Mouse (Mus musculus) bone marrow macrophage, adult 2 months (primary cell): ENCODE results near the gene Fut1. TPM values are rescaled to one million over a fixed set of nuclear protein-coding genes. Genes with fewer than 3 reads are reported as not detected.

Source experiments
- H3K27ac ChIP-seq: 2 replicates; pipeline ENCODE4 v1.5.1; 2012; ENCODE audit warnings: low read depth, low read length; ENCODE audit not compliant: insufficient read depth
- H3K4me1 ChIP-seq: 2 replicates; pipeline ENCODE4 v1.6.1; 2012; ENCODE audit warnings: low read length; ENCODE audit not compliant: control insufficient read depth, insufficient read depth
- H3K4me3 ChIP-seq: 2 replicates; pipeline ENCODE4 v1.5.1; 2012; ENCODE audit warnings: mild to moderate bottlenecking, low read length, moderate library complexity; ENCODE audit not compliant: insufficient read depth
- CTCF ChIP-seq: IDR thresholded peaks from 2 replicates; pipeline ENCODE4 v1.5.1; 2012; ENCODE audit warnings: low read depth, mild to moderate bottlenecking, low read length, moderate library complexity
- POLR2A ChIP-seq: IDR thresholded peaks from 2 replicates; pipeline ENCODE4 v1.6.1; 2012; ENCODE audit warnings: mild to moderate bottlenecking, low read depth, low read length, borderline replicate concordance
- polyA plus RNA-seq: library from polyadenylated mRNA; stranded (reverse); fragments of >200 nt; gene quantifications from 2 replicates; pipeline ENCODE4 v1.2.4, GENCODE M21; 2012; ENCODE audit not compliant: missing spikeins, insufficient read depth, insufficient read length

Fut1 gene
- polyA plus RNA-seq, 1 experiment, result not detected

DNA sequence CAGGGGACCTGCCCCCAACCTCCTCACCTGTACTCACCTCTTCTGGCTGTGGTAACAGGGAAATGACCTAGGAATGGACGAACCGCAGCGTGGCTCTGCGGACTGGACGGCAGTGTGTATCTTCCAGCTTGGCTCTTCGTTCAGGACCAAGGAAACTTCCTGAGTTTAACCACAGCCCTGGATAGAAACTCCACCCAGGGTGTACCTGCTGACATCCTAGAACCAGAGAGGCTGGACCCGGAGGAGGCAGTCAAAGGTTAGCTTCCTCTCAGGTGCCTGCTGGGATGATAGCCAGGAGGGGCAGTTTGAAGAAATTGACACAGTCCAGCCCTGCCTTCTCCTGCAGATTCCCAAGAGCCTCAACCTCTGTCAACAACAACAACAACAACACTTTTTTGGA is 49.1 kb downstream of the Fut1 start, which contains the start of gene Fut2:
Fut2 (minus strand) TSS at position 234 of the 400 bp plus-strand sequence.
- Histone ChIP-seq H3K27ac (no peak within 1 kb of the TSS), H3K4me1 (peaks cover 1% of the 10 kb centered on the region), H3K4me3 (no peak within 1 kb of the TSS)
- TF ChIP-seq CTCF (no peak), POLR2A (no peak)

DNA sequence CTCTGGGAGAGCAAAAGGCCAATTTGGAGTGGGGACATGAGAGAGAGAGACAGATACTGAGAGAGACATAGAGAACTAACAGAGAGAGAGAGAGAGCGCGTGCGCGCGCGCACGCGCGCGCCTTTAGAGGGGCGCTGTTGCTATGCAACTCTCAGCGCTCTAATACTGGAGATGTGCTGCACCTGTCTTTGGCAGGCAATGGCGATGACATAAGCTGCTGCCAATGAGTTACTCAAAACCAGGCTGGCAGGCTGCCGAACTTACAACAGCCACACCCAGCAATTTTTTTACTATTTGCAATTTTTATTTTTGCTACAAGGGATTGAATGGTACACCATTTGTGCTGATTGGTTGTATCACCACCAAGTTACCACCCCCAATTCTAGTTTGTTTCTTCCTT is 50.7 kb downstream of the Fut1 start:
- Histone ChIP-seq H3K27ac (no peak overlapping the region), H3K4me3 (no peak overlapping the region), H3K4me1 (no peaks in the 10 kb centered on the region)
- TF ChIP-seq POLR2A, result no peak
- no peak for TF ChIP-seq CTCF

DNA sequence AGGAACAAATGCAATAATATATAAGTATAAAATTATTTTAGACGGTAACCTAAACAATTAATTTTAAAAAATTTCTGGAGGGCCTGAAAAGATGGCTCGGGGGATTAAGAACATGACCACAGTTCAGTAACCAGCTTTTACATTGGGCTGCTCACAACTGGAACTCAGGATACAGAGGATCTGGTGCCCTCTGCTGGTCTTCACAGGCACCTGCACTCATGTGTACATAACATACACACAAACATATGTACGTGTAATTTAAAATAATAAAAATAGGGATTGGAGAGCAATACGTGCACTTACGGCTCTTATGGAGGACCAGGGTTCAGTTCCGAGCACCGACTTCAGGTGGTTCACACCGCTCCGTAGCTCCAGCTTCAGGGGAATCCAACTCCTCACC is 51.8 kb downstream of the Fut1 start:
- Histone ChIP-seq H3K4me3 (no peak overlapping the region), H3K4me1 (no peaks in the 10 kb centered on the region), H3K27ac (no peak overlapping the region)
- no peak for TF ChIP-seq CTCF
- no peak for TF ChIP-seq POLR2A

Other genes starting within 250 kb of the Fut1 start
- 3.0 and 3.6 TPM in 2 replicates for gene Lin7b, start 246.7 kb upstream of the Fut1 start, polyA plus RNA-seq
- gene Snrnp70, start 221.5 kb upstream of the Fut1 start, polyA plus RNA-seq, result 385 and 416 TPM in 2 replicates
- gene Kcna7, start 211.6 kb upstream of the Fut1 start, polyA plus RNA-seq, result not detected in 2 replicates
- not detected in 2 replicates for gene Ntf5, start 203.6 kb upstream of the Fut1 start, polyA plus RNA-seq
- gene Lhb, start 196.5 kb upstream of the Fut1 start, polyA plus RNA-seq, result not detected in 2 replicates
- 12.8 and 14.3 TPM in 2 replicates for gene Gys1, start 182.4 kb upstream of the Fut1 start, polyA plus RNA-seq
- 26.0 and 43.8 TPM in 2 replicates for gene Ruvbl2, start 179.2 kb upstream of the Fut1 start, polyA plus RNA-seq
- 18,510 and 20,120 TPM in 2 replicates for gene Ftl1, start 157.4 kb upstream of the Fut1 start, polyA plus RNA-seq
- gene Bax, start 150.4 kb upstream of the Fut1 start, polyA plus RNA-seq, result 196 and 209 TPM in 2 replicates
- not detected in 2 replicates for gene Tulp2, start 135.4 kb upstream of the Fut1 start, polyA plus RNA-seq
- gene Gm45808, start 130.5 kb upstream of the Fut1 start, polyA plus RNA-seq, result 1.1 TPM in 1 of 2 replicates, not detected in the other
- 22.0 and 25.4 TPM in 2 replicates for gene Dhdh, start 128.5 kb upstream of the Fut1 start, polyA plus RNA-seq
- gene Nucb1, start 106.9 kb upstream of the Fut1 start, polyA plus RNA-seq, result 278 and 296 TPM in 2 replicates
- gene Ppp1r15a, start 91.0 kb upstream of the Fut1 start, polyA plus RNA-seq, result 21.3 and 26.7 TPM in 2 replicates
- gene Plekha4, start 91.0 kb upstream of the Fut1 start, polyA plus RNA-seq, result 1.0 and 1.6 TPM in 2 replicates
- 2.0 and 2.5 TPM in 2 replicates for gene Hsd17b14, start 62.4 kb upstream of the Fut1 start, polyA plus RNA-seq
- 87.0 and 93.0 TPM in 2 replicates for gene Bcat2, start 47.1 kb upstream of the Fut1 start, polyA plus RNA-seq
- gene Fgf21, start 1.8 kb upstream of the Fut1 start, polyA plus RNA-seq, result not detected in 2 replicates
- gene Izumo1, start 4.5 kb downstream of the Fut1 start, polyA plus RNA-seq, result not detected in 2 replicates
- 0.40 TPM in 1 of 2 replicates, not detected in the other for gene Rasip1, start 10.2 kb downstream of the Fut1 start, polyA plus RNA-seq
- not detected in 2 replicates for gene Mamstr, start 22.7 kb downstream of the Fut1 start, polyA plus RNA-seq
- gene Fut2, start 49.1 kb downstream of the Fut1 start, polyA plus RNA-seq, result not detected in 2 replicates
- gene Ntn5, start 66.7 kb downstream of the Fut1 start, polyA plus RNA-seq, result not detected in 2 replicates
- not detected in 2 replicates for gene Sec1, start 77.1 kb downstream of the Fut1 start, polyA plus RNA-seq
- gene Car11, start 82.6 kb downstream of the Fut1 start, polyA plus RNA-seq, result 1.3 and 1.9 TPM in 2 replicates
- gene Dbp, start 87.8 kb downstream of the Fut1 start, polyA plus RNA-seq, result 85.2 and 85.6 TPM in 2 replicates
- gene Rpl18, start 98.2 kb downstream of the Fut1 start, polyA plus RNA-seq, result 802 and 833 TPM in 2 replicates
- 51.2 and 56.1 TPM in 2 replicates for gene Sphk2, start 100.7 kb downstream of the Fut1 start, polyA plus RNA-seq
- gene Fam83e, start 103.9 kb downstream of the Fut1 start, polyA plus RNA-seq, result not detected in 2 replicates
- not detected in 2 replicates for gene Spaca4, start 108.5 kb downstream of the Fut1 start, polyA plus RNA-seq
- gene Lmtk3, start 166.4 kb downstream of the Fut1 start, polyA plus RNA-seq, result 0.16 TPM in 1 of 2 replicates, not detected in the other
- gene Sult2b1, start 167.4 kb downstream of the Fut1 start, polyA plus RNA-seq, result 1.5 TPM in 1 of 2 replicates, not detected in the other
- gene Cyth2, start 197.3 kb downstream of the Fut1 start, polyA plus RNA-seq, result 63.7 and 68.8 TPM in 2 replicates
- gene Kcnj14, start 207.5 kb downstream of the Fut1 start, polyA plus RNA-seq, result not detected in 2 replicates
- 4.4 and 4.9 TPM in 2 replicates for gene Grwd1, start 213.7 kb downstream of the Fut1 start, polyA plus RNA-seq